Mouse (Mus musculus): ENCODE data around the gene Kctd5.

Kctd5 gene

GRCm38 (mm10) chr17:24037360-24037759, 35.9 kb downstream of the Kctd5 start:
- no peak for DNase-seq (ENCODE audit: extremely low read depth, low read depth)

- no peak for DNase-seq (ENCODE audit: extremely low read depth, low read depth)
Observed at GRCm38 (mm10) chr17:24036954-24037353, 36.3 kb downstream of the Kctd5 start.

GRCm38 (mm10) chr17:24035087-24035486, 38.2 kb downstream of the Kctd5 start:
- no peak for DNase-seq (ENCODE audit: extremely low read depth, low read depth)

GRCm38 (mm10) chr17:24030551-24030950, 42.7 kb downstream of the Kctd5 start:
- DNase-seq (ENCODE audit: extremely low read depth, low read depth) = no peak

GRCm38 (mm10) chr17:24029477-24029876, 43.8 kb downstream of the Kctd5 start:
- DNase-seq (ENCODE audit: extremely low read depth, low read depth) = no peak

- no peak for DNase-seq (ENCODE audit: extremely low read depth, low read depth)
Observed at GRCm38 (mm10) chr17:24021375-24022199, 51.7 kb downstream of the Kctd5 start.

GRCm38 (mm10) chr17:24020696-24021095, 52.6 kb downstream of the Kctd5 start:
- no peak for DNase-seq (ENCODE audit: extremely low read depth, low read depth)

GRCm38 (mm10) chr17:24015727-24016126, 57.6 kb downstream of the Kctd5 start:
- peak; percentile 28 for DNase-seq (ENCODE audit: extremely low read depth, low read depth)

- no peak for DNase-seq (ENCODE audit: extremely low read depth, low read depth)
Observed at GRCm38 (mm10) chr17:24014433-24014965, 58.8 kb downstream of the Kctd5 start.

GRCm38 (mm10) chr17:24012921-24013320, 60.4 kb downstream of the Kctd5 start:
- DNase-seq (ENCODE audit: extremely low read depth, low read depth) = no peak

- DNase-seq (ENCODE audit: extremely low read depth, low read depth) = no peak
Observed at GRCm38 (mm10) chr17:24009617-24010016, 63.7 kb downstream of the Kctd5 start.

GRCm38 (mm10) chr17:24008105-24008504, 65.2 kb downstream of the Kctd5 start:
- no peak for DNase-seq (ENCODE audit: extremely low read depth, low read depth)

- DNase-seq (ENCODE audit: extremely low read depth, low read depth) = no peak
Observed at GRCm38 (mm10) chr17:24007391-24007790, 65.9 kb downstream of the Kctd5 start.

- peak; percentile 68 for DNase-seq (ENCODE audit: extremely low read depth, low read depth)
Observed at GRCm38 (mm10) chr17:24006930-24007329, 66.4 kb downstream of the Kctd5 start.

GRCm38 (mm10) chr17:24005049-24005448, 68.2 kb downstream of the Kctd5 start:
- no peak for DNase-seq (ENCODE audit: extremely low read depth, low read depth)

GRCm38 (mm10) chr17:24004071-24004665, 69.1 kb downstream of the Kctd5 start:
- no peak for DNase-seq (ENCODE audit: extremely low read depth, low read depth)

GRCm38 (mm10) chr17:24000404-24000803, 72.9 kb downstream of the Kctd5 start:
- DNase-seq (ENCODE audit: extremely low read depth, low read depth) = no peak

GRCm38 (mm10) chr17:23998383-23998782, 74.9 kb downstream of the Kctd5 start:
- no peak for DNase-seq (ENCODE audit: extremely low read depth, low read depth)

GRCm38 (mm10) chr17:23997901-23998300, 75.4 kb downstream of the Kctd5 start, which contains the start of gene Prss22:
Gene Prss22, minus strand, starts transcription at chr17:23998100.
- no peak for DNase-seq (ENCODE audit: extremely low read depth, low read depth)
